ENCODE assay signal across 15 mouse cellular contexts in the genomic region with DNA sequence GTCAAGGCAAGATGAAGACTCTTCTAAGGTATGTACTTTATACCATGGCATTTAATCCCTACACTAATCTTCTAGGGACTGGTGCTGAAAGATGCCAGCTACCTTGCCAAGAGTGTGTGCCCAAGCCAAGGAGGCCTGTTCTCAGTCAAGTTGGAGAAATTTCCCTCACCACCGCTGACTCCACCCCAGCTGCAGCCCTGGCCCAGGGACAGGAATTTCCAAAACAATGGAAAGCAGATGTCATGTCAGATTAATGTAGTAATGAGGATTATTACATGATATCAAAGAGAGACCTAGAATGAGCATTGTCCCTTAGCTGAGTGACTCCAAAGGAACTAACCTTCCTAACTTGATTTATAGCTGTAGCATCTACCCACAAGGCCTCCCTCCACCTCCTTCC. TPM values are rescaled to one million over a fixed set of nuclear protein-coding genes. Genes with fewer than 3 reads are reported as not detected.
A peak's percentile ranks its signal among the peaks of the same experiment; 100 is the strongest.
DNase-seq lines count a peak whose midpoint lies in the region; ATAC-seq and TF ChIP-seq lines count a peak whose summit lies in the region.
"Had no signal": no experiment of that assay in that cellular context is flagged by ENCODE, and none has a peak within 500 bp of the region (broad histone marks: within the 10 kb centered on the region; RNA-seq: fewer than 3 reads in every experiment).

No protein-coding gene starts in this region.

- H3K4me2 ChIP-seq in midbrain, embryonic 12.5 days (replicated peaks), result no peak overlapping the region
- no peak overlapping the region for H3K4me2 ChIP-seq in intestine, embryonic 16.5 days (ENCODE audit: low read depth, low read length)
- H3K4me2 ChIP-seq: embryonic facial prominence, embryonic 12.5 days; limb, embryonic 12.5 days; neural tube, embryonic 15.5 days had no signal

- WGBS in midbrain, embryonic 12.5 days, result 69% methylated on average over 1 of the region's 1 CpGs
- WGBS in thymus, adult 2 months, result 94% methylated on average over 1 of the region's 1 CpGs
- 24% methylated on average over 1 of the region's 1 CpGs for whole genome bisulfite sequencing in cerebellum, adult 2 months
- WGBS in intestine, embryonic 16.5 days, result 63% methylated on average over 1 of the region's 1 CpGs

- H3K27ac ChIP-seq in bone marrow macrophage, adult 2 months (ENCODE audit: insufficient read depth, low read depth, low read length), result 0 out of 2 replicates have a peak overlapping the region, but pooled peaks have one; percentile 6
- peak overlapping the region; percentile 79 for H3K27ac ChIP-seq in midbrain, embryonic 12.5 days (replicated peaks)
- no peak overlapping the region for H3K27ac ChIP-seq in thymus, adult 2 months (ENCODE audit: control insufficient read depth, insufficient read depth, low read length)
- H3K27ac ChIP-seq in cerebellum, adult 2 months (ENCODE audit: insufficient read depth, low read length), result no peak overlapping the region
- H3K27ac ChIP-seq in intestine, embryonic 16.5 days (ENCODE audit: low read length), result no peak overlapping the region
- H3K27ac ChIP-seq: embryonic facial prominence, embryonic 12.5 days; limb, embryonic 12.5 days; neural tube, embryonic 15.5 days had no signal

- TF ChIP-seq CTCF in bone marrow macrophage, adult 2 months (IDR thresholded peaks at IDR 0.05; ENCODE audit: low read depth, low read length), result no peak
- TF ChIP-seq CTCF in thymus, adult 2 months (IDR thresholded peaks at IDR 0.05; ENCODE audit: borderline replicate concordance, control insufficient read depth, extremely low read depth, insufficient read depth, low read length, poor library complexity), result no peak
- no peak for TF ChIP-seq CTCF in cerebellum, adult 2 months (IDR thresholded peaks at IDR 0.05; ENCODE audit: borderline replicate concordance, insufficient read depth, low read depth, low read length)

- peak; percentile 58 for DNase-seq in heart, adult 8-10 months (ENCODE audit: low spot score)
- DNase-seq in heart, postnatal 36 days, result no peak
- peak; percentile 37 for DNase-seq in kidney, adult 9 months
- no peak for DNase-seq in thymus, adult 2 months
- DNase-seq in cerebellum, adult 2 months, result no peak

- H3K4me3 ChIP-seq in bone marrow macrophage, adult 2 months (ENCODE audit: insufficient read depth, low read length), result no peak overlapping the region
- H3K4me3 ChIP-seq in midbrain, embryonic 12.5 days, result no peak overlapping the region
- H3K4me3 ChIP-seq in thymus, adult 2 months (ENCODE audit: control insufficient read depth, insufficient read depth, low read length), result no peak overlapping the region
- H3K4me3 ChIP-seq in cerebellum, adult 2 months (replicated peaks; ENCODE audit: insufficient read depth, low read depth, low read length), result no peak overlapping the region
- H3K4me3 ChIP-seq in intestine, embryonic 16.5 days (ENCODE audit: low read length), result no peak overlapping the region
- H3K4me3 ChIP-seq: embryonic facial prominence, embryonic 12.5 days; limb, embryonic 12.5 days; neural tube, embryonic 15.5 days had no signal

- no peak for ATAC-seq in midbrain, embryonic 12.5 days (ENCODE audit: low FRiP score, low read depth)
- ATAC-seq in intestine, embryonic 16.5 days, result no peak
- ATAC-seq: inflammation-experienced regulatory T-cells, adult 6 months had no signal

- peaks cover 65% of the 10 kb centered on the region for H3K4me1 ChIP-seq in bone marrow macrophage, adult 2 months (ENCODE audit: control insufficient read depth, insufficient read depth, low read length)
- peaks cover 41% of the 10 kb centered on the region for H3K4me1 ChIP-seq in midbrain, embryonic 12.5 days
- peaks cover 6% of the 10 kb centered on the region for H3K4me1 ChIP-seq in thymus, adult 2 months (replicated peaks; ENCODE audit: control insufficient read depth, insufficient read depth, low read length)
- no peaks in the 10 kb centered on the region; the same call in 1 of the 2 replicates for H3K4me1 ChIP-seq in cerebellum, adult 2 months (ENCODE audit: control insufficient read depth, insufficient read depth, low read length)
- H3K4me1 ChIP-seq in intestine, embryonic 16.5 days (ENCODE audit: control insufficient read depth, insufficient read depth, low read length), result peaks cover 27% of the 10 kb centered on the region
- H3K4me1 ChIP-seq: embryonic facial prominence, embryonic 12.5 days; limb, embryonic 12.5 days had no signal

- no peaks in the 10 kb centered on the region for H3K36me3 ChIP-seq in midbrain, embryonic 12.5 days
- H3K36me3 ChIP-seq in thymus, adult 2 months (ENCODE audit: control insufficient read depth, insufficient read depth, low read length), result no peaks in the 10 kb centered on the region
- no peaks in the 10 kb centered on the region for H3K36me3 ChIP-seq in intestine, embryonic 16.5 days (ENCODE audit: control insufficient read depth, insufficient read depth, low read length)
- H3K36me3 ChIP-seq: embryonic facial prominence, embryonic 12.5 days; limb, embryonic 12.5 days; neural tube, embryonic 15.5 days had no signal

- H3K9ac ChIP-seq in midbrain, embryonic 12.5 days (replicated peaks), result no peak overlapping the region
- no peak overlapping the region for H3K9ac ChIP-seq in intestine, embryonic 16.5 days (ENCODE audit: low read depth, low read length)
- H3K9ac ChIP-seq: embryonic facial prominence, embryonic 12.5 days; limb, embryonic 12.5 days; neural tube, embryonic 15.5 days had no signal

- H3K9me3 ChIP-seq in midbrain, embryonic 12.5 days, result no peaks in the 10 kb centered on the region
- no peaks in the 10 kb centered on the region for H3K9me3 ChIP-seq in intestine, embryonic 16.5 days (ENCODE audit: control insufficient read depth, low read length)
- H3K9me3 ChIP-seq: embryonic facial prominence, embryonic 12.5 days; limb, embryonic 12.5 days; neural tube, embryonic 15.5 days had no signal

- intact Hi-C loops in heart, postnatal 36 days (cut with DNase I), result no loop called here

- no peak for TF ChIP-seq POLR2A in bone marrow macrophage, adult 2 months (IDR thresholded peaks at IDR 0.05; ENCODE audit: borderline replicate concordance, low read depth, low read length)
- no peak for TF ChIP-seq POLR2A in thymus, adult 2 months (IDR thresholded peaks at IDR 0.05; ENCODE audit: control insufficient read depth, extremely low read depth, insufficient read depth, low read length, poor library complexity)
- no peak for TF ChIP-seq POLR2A in cerebellum, adult 2 months (IDR thresholded peaks at IDR 0.05; ENCODE audit: borderline replicate concordance, insufficient read depth, low read length)

- H3K27me3 ChIP-seq in midbrain, embryonic 12.5 days, result peaks cover under 1% of the 10 kb centered on the region; the same call in 1 of the 2 replicates
- H3K27me3 ChIP-seq in thymus, adult 2 months (ENCODE audit: control insufficient read depth, insufficient read depth, low read length), result no peaks in the 10 kb centered on the region
- H3K27me3 ChIP-seq in cerebellum, adult 2 months (ENCODE audit: control insufficient read depth, insufficient read depth, low read length), result no peaks in the 10 kb centered on the region
- H3K27me3 ChIP-seq in intestine, embryonic 16.5 days (replicated peaks; ENCODE audit: control insufficient read depth, insufficient read depth, low read length), result no peaks in the 10 kb centered on the region

RNA-seq across cellular contexts. Expression of a gene that starts 8.3 kb away (rescaled TPM):
- total RNA-seq in heart, adult 8-10 months (2022), result 1 to 10 TPM; 3.0 to 5.4 (median 3.4) TPM
- total RNA-seq in heart, postnatal 36 days (2021), result 1 to 10 TPM; 4.5 to 5.7 TPM
- polyA plus RNA-seq in bone marrow macrophage, adult 2 months (2012; ENCODE audit: insufficient read depth, insufficient read length, missing spikeins), result 23.1 and 28.0 TPM in 2 replicates
- 20.3 and 22.0 TPM in 2 replicates for polyA plus RNA-seq in midbrain, embryonic 12.5 days (2016; fragmentation: Nextera tagmentation; extraction: Ambion mirVana)
- 2.2 and 2.4 TPM in 2 replicates for polyA plus RNA-seq in thymus, adult 2 months (2012; rRNA removed)
- 58.1 and 63.1 TPM in 2 replicates for polyA plus RNA-seq in cerebellum, adult 2 months (2012; rRNA removed)
- polyA plus RNA-seq in intestine, embryonic 16.5 days (2015; fragmentation: Nextera tagmentation; extraction: Ambion mirVana), result 55.8 and 70.2 TPM in 2 replicates

RNA-seq across cellular contexts. Expression of a gene that starts 28.2 kb away (rescaled TPM):
- not detected for total RNA-seq in heart, adult 8-10 months (2022)
- total RNA-seq in heart, postnatal 36 days (2021), result not detected
- polyA plus RNA-seq in bone marrow macrophage, adult 2 months (2012; ENCODE audit: insufficient read depth, insufficient read length, missing spikeins), result not detected in 2 replicates
- polyA plus RNA-seq in midbrain, embryonic 12.5 days (2016; fragmentation: Nextera tagmentation; extraction: Ambion mirVana), result not detected in 2 replicates
- polyA plus RNA-seq in thymus, adult 2 months (2012; rRNA removed), result not detected in 2 replicates
- 0.11 TPM in 1 of 2 replicates, not detected in the other for polyA plus RNA-seq in cerebellum, adult 2 months (2012; rRNA removed)
- polyA plus RNA-seq in intestine, embryonic 16.5 days (2015; fragmentation: Nextera tagmentation; extraction: Ambion mirVana), result not detected in 2 replicates
- total RNA-seq: ES-E14; gastrocnemius, adult 8-10 months; megakaryocyte progenitor cell, adult 5-6 weeks had no signal
- polyA plus RNA-seq: embryonic facial prominence, embryonic 12.5 days; inflammation-experienced regulatory T-cells, adult 6 months; limb, embryonic 12.5 days; neural tube, embryonic 15.5 days had no signal

RNA-seq across cellular contexts. Expression of a gene that starts 40.7 kb away (rescaled TPM):
- total RNA-seq in heart, adult 8-10 months (2022), result 100 to 1,000 TPM; 105 to 122 (median 115) TPM
- total RNA-seq in heart, postnatal 36 days (2021), result 100 to 1,000 TPM; 102 to 104 TPM
- polyA plus RNA-seq in bone marrow macrophage, adult 2 months (2012; ENCODE audit: insufficient read depth, insufficient read length, missing spikeins), result 19.2 and 20.8 TPM in 2 replicates
- 45.7 and 48.7 TPM in 2 replicates for polyA plus RNA-seq in midbrain, embryonic 12.5 days (2016; fragmentation: Nextera tagmentation; extraction: Ambion mirVana)
- 8.9 and 10.6 TPM in 2 replicates for polyA plus RNA-seq in thymus, adult 2 months (2012; rRNA removed)
- polyA plus RNA-seq in cerebellum, adult 2 months (2012; rRNA removed), result 41.0 and 41.6 TPM in 2 replicates
- polyA plus RNA-seq in intestine, embryonic 16.5 days (2015; fragmentation: Nextera tagmentation; extraction: Ambion mirVana), result 56.3 and 62.2 TPM in 2 replicates

RNA-seq across cellular contexts. Expression of a gene that starts 50.0 kb away (rescaled TPM):
- not detected for total RNA-seq in heart, adult 8-10 months (2022)
- not detected for total RNA-seq in heart, postnatal 36 days (2021)
- not detected in 2 replicates for polyA plus RNA-seq in bone marrow macrophage, adult 2 months (2012; ENCODE audit: insufficient read depth, insufficient read length, missing spikeins)
- not detected in 2 replicates for polyA plus RNA-seq in midbrain, embryonic 12.5 days (2016; fragmentation: Nextera tagmentation; extraction: Ambion mirVana)
- polyA plus RNA-seq in thymus, adult 2 months (2012; rRNA removed), result not detected in 2 replicates
- not detected in 2 replicates for polyA plus RNA-seq in cerebellum, adult 2 months (2012; rRNA removed)
- polyA plus RNA-seq in intestine, embryonic 16.5 days (2015; fragmentation: Nextera tagmentation; extraction: Ambion mirVana), result not detected in 2 replicates
- total RNA-seq: ES-E14; gastrocnemius, adult 8-10 months; megakaryocyte progenitor cell, adult 5-6 weeks had no signal
- polyA plus RNA-seq: embryonic facial prominence, embryonic 12.5 days; inflammation-experienced regulatory T-cells, adult 6 months; limb, embryonic 12.5 days; neural tube, embryonic 15.5 days had no signal

Comparison
In these comparisons a context has a peak if more than half of its experiments do, and no peak if none do; other contexts are left out.
1. DNase-seq: peak in heart, adult 8-10 months (single experiment) and kidney, adult 9 months (single experiment); none in heart, postnatal 36 days (0 of 2), thymus, adult 2 months (single experiment) and cerebellum, adult 2 months (0 of 2).
2. H3K27ac ChIP-seq: peak in bone marrow macrophage, adult 2 months (single experiment) and midbrain, embryonic 12.5 days (single experiment); none in thymus, adult 2 months (single experiment), cerebellum, adult 2 months (single experiment) and intestine, embryonic 16.5 days (single experiment).